Mouse (Mus musculus): ENCODE results near the gene Rbpj.

Gene Rbpj

GRCm38 (mm10) chr5:53588421-53589171 lies 122.6 kb downstream of the Rbpj start:
- DNase-seq (ENCODE audit: inconsistent age in 2 of 2, low spot score in 1 of 2): peak; percentile 20 to 77

- peak; percentile 98 for DNase-seq (ENCODE audit: inconsistent age in 2 of 2, low spot score in 1 of 2)
Observed at GRCm38 (mm10) chr5:53589172-53589960, 123.4 kb downstream of the Rbpj start.

- peak; percentile 100 for DNase-seq (ENCODE audit: inconsistent age in 2 of 2, low spot score in 1 of 2)
Observed at GRCm38 (mm10) chr5:53590179-53590765, 124.3 kb downstream of the Rbpj start.

- DNase-seq (ENCODE audit: inconsistent age in 2 of 2, low spot score in 1 of 2): peak; percentile 49 to 76
Observed at GRCm38 (mm10) chr5:53590875-53591682, 125.1 kb downstream of the Rbpj start.

- DNase-seq (ENCODE audit: inconsistent age in 2 of 2, low spot score in 1 of 2): no peak
Observed at GRCm38 (mm10) chr5:53591683-53592050, 125.7 kb downstream of the Rbpj start.

- no peak for DNase-seq (ENCODE audit: inconsistent age in 2 of 2, low spot score in 1 of 2)
Observed at GRCm38 (mm10) chr5:53593080-53593688, 127.2 kb downstream of the Rbpj start.

- peak; percentile 32 to 85 for DNase-seq (ENCODE audit: inconsistent age in 2 of 2, low spot score in 1 of 2)
Observed at GRCm38 (mm10) chr5:53594274-53594673, 128.3 kb downstream of the Rbpj start.

- peak in 1 of 2 experiments; percentile 48 for DNase-seq (ENCODE audit: inconsistent age in 2 of 2, low spot score in 1 of 2)
Observed at GRCm38 (mm10) chr5:53598510-53598909, 132.6 kb downstream of the Rbpj start.

GRCm38 (mm10) chr5:53599116-53599515 lies 133.2 kb downstream of the Rbpj start:
- no peak for DNase-seq (ENCODE audit: inconsistent age in 2 of 2, low spot score in 1 of 2)

GRCm38 (mm10) chr5:53602194-53602593 lies 136.2 kb downstream of the Rbpj start:
- peak in 1 of 2 experiments; percentile 15 for DNase-seq (ENCODE audit: inconsistent age in 2 of 2, low spot score in 1 of 2)

- DNase-seq (ENCODE audit: inconsistent age in 2 of 2, low spot score in 1 of 2): no peak
Observed at GRCm38 (mm10) chr5:53605450-53605849, 139.5 kb downstream of the Rbpj start.

GRCm38 (mm10) chr5:53607230-53607996 lies 141.5 kb downstream of the Rbpj start:
- no peak for DNase-seq (ENCODE audit: inconsistent age in 2 of 2, low spot score in 1 of 2)

- no peak for DNase-seq (ENCODE audit: inconsistent age in 2 of 2, low spot score in 1 of 2)
Observed at GRCm38 (mm10) chr5:53618844-53619243, 152.9 kb downstream of the Rbpj start.

GRCm38 (mm10) chr5:53632026-53632425 lies 166.1 kb downstream of the Rbpj start:
- DNase-seq (ENCODE audit: inconsistent age in 2 of 2, low spot score in 1 of 2): no peak

- no peak for DNase-seq (ENCODE audit: inconsistent age in 2 of 2, low spot score in 1 of 2)
Observed at GRCm38 (mm10) chr5:53636795-53637194, 170.8 kb downstream of the Rbpj start.

GRCm38 (mm10) chr5:53637206-53637605 lies 171.3 kb downstream of the Rbpj start:
- no peak for DNase-seq (ENCODE audit: inconsistent age in 2 of 2, low spot score in 1 of 2)

GRCm38 (mm10) chr5:53638647-53639046 lies 172.7 kb downstream of the Rbpj start:
- DNase-seq (ENCODE audit: inconsistent age in 2 of 2, low spot score in 1 of 2): peak in 1 of 2 experiments; percentile 73

- no peak for DNase-seq (ENCODE audit: inconsistent age in 2 of 2, low spot score in 1 of 2)
Observed at GRCm38 (mm10) chr5:53646669-53647068, 180.7 kb downstream of the Rbpj start.

- DNase-seq (ENCODE audit: inconsistent age in 2 of 2, low spot score in 1 of 2): no peak
Observed at GRCm38 (mm10) chr5:53647358-53647757, 181.4 kb downstream of the Rbpj start.

- DNase-seq (ENCODE audit: inconsistent age in 2 of 2, low spot score in 1 of 2): no peak
Observed at GRCm38 (mm10) chr5:53656596-53656995, 190.6 kb downstream of the Rbpj start.

All from adrenal gland, adult (tissue).